Mouse (Mus musculus) limb, embryonic 15.5 days (tissue): ENCODE data around the gene Magea8. TPM values are rescaled to one million over a fixed set of nuclear protein-coding genes. Genes with fewer than 3 reads are reported as not detected.
"Not testable (repeated sequence)": the region's sequence is repeated elsewhere in the genome, so short reads cannot be mapped to it uniquely, and the experiment has no call there.

ENCODE experiments used
- ATAC-seq: fragments of 200-750 bp; cut with Nextera tagmentation; 2 replicates; pipeline ENCODE4 v1.8.0; 2017; ENCODE audit warnings: low read depth, moderate TSS enrichment; ENCODE audit not compliant: insufficient number of reproducible peaks, low FRiP score, low TSS enrichment
- H3K27ac ChIP-seq: fragments of 300-500 bp; sonication (generic); 2 replicates; pipeline ENCODE4 v1.5.1; 2015; ENCODE audit warnings: moderate library complexity, mild to moderate bottlenecking, inconsistent platforms
- H3K27me3 ChIP-seq: fragments of 300-500 bp; sonication (generic); 2 replicates; pipeline ENCODE4 v1.6.1; 2015; ENCODE audit warnings: inconsistent platforms
- H3K36me3 ChIP-seq: fragments of 300-500 bp; sonication (generic); 2 replicates; pipeline ENCODE4 v1.6.1; 2015; ENCODE audit warnings: inconsistent platforms
- H3K4me1 ChIP-seq: fragments of 300-500 bp; sonication (generic); 2 replicates; pipeline ENCODE4 v1.6.1; 2015; ENCODE audit warnings: inconsistent platforms
- H3K4me2 ChIP-seq: fragments of 300-500 bp; sonication (generic); 2 replicates; pipeline ENCODE4 v1.6.1; 2015; ENCODE audit warnings: mild to moderate bottlenecking, inconsistent platforms
- H3K4me3 ChIP-seq: fragments of 300-500 bp; sonication (generic); 2 replicates; pipeline ENCODE4 v1.5.1; 2015; ENCODE audit warnings: mild to moderate bottlenecking, inconsistent platforms
- H3K9ac ChIP-seq: fragments of 300-500 bp; sonication (generic); 2 replicates; pipeline ENCODE4 v1.6.1; 2015; ENCODE audit warnings: inconsistent platforms
- H3K9me3 ChIP-seq: fragments of 300-500 bp; sonication (generic); 2 replicates; pipeline ENCODE4 v1.6.1; 2016; ENCODE audit warnings: inconsistent platforms
- WGBS: fragments of 180-500 bp; shearing (Covaris S2); methylation state at CpG from one replicate; pipeline ENCODE4 v1.1.7; 2015; 5-methylcytosine and 5-hydroxymethylcytosine counted together
- polyA plus RNA-seq: library from polyadenylated mRNA; unstranded; fragments of >200 nt; fragmentation: Nextera tagmentation; extraction: Ambion mirVana; gene quantifications from 2 replicates; pipeline ENCODE4 v1.2.1, GENCODE M21; 2015

Magea8 gene
- not detected in 2 replicates for polyA plus RNA-seq

DNA sequence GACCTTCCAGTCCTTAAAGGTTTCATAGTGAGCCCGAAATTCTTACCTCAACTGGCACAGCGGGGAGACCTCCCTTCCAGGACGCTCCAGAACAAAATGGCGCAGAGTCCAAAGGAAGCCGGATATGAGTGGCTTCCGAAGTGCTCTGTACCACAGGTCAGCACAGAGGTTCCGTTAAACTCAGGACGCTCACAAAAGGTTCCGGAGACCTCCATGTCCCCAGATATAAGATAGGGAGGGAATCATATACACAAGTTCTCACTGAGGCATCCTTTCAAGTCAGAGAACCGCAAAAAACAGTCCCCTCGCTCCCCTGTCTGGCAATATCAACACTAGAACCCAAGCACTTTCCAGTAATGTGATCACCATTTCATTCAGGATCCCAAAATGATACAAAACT, at the start of gene Magea8:
Gene Magea8 (minus strand): TSS at position 101 of the 400 bp plus-strand sequence.
- whole genome bisulfite sequencing = 86% methylated on average over 11 of the region's 11 CpGs

DNA sequence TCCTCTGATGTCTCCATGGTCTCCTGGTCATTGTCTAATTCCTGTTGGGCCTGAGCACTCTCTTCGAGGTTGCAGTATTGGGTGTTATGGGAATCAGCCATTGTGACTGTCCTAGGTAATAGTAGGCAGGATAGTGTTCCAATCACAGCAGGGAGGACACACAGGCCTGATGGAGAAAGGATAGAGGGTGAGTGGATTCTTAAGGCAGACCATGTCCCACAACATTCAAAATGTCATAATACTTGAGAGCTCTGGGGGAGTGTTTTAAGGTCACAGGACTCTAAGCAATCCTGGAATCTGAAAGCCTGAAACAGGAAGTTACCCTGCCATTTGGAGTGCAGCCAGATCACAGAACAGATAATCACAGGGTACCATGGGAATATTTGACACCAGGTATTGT, 46.2 kb downstream of the Magea8 start, which contains the start of gene Magea3:
Gene Magea3 (minus strand): TSS at position 101 of the 400 bp plus-strand sequence.
- not testable (repeated sequence) for H3K9ac ChIP-seq, H3K27ac ChIP-seq, H3K4me1 ChIP-seq, ATAC-seq, H3K4me2 ChIP-seq, H3K9me3 ChIP-seq, H3K4me3 ChIP-seq, H3K27me3 ChIP-seq, H3K36me3 ChIP-seq
- 75% methylated on average over 1 of the region's 1 CpGs for WGBS

More for the DNA sequence above, at the start of gene Magea8:
- H3K4me3 ChIP-seq, H3K9ac ChIP-seq, H3K27ac ChIP-seq, H3K36me3 ChIP-seq, ATAC-seq, H3K4me1 ChIP-seq, H3K27me3 ChIP-seq, H3K9me3 ChIP-seq, H3K4me2 ChIP-seq: not testable (repeated sequence)

GRCm38 (mm10) chrX:154935887-154936286, 59.8 kb downstream of the Magea8 start, which contains the start of gene Magea6:
Magea6 (minus strand) TSS chrX:154935987.
- 57% methylated on average over 1 of the region's 1 CpGs for WGBS
- H3K27me3 ChIP-seq = not testable (repeated sequence)

More at GRCm38 (mm10) chrX:154935887-154936286, 59.8 kb downstream of the Magea8 start, which contains the start of gene Magea6:
- H3K36me3 ChIP-seq, H3K27ac ChIP-seq, H3K4me2 ChIP-seq, ATAC-seq, H3K4me1 ChIP-seq, H3K9ac ChIP-seq, H3K4me3 ChIP-seq, H3K9me3 ChIP-seq: not testable (repeated sequence)

Other genes with a start within 250 kb of the Magea8 start
- gene Cldn34b1, start 105.6 kb downstream of the Magea8 start, polyA plus RNA-seq = not detected in 2 replicates
- gene Magea6, start 59.9 kb downstream of the Magea8 start, polyA plus RNA-seq = not detected in 2 replicates
- gene Magea3, start 46.3 kb downstream of the Magea8 start, polyA plus RNA-seq = not detected in 2 replicates
- gene Magea5, start 67.3 kb upstream of the Magea8 start, polyA plus RNA-seq = not detected in 2 replicates
- gene Magea1, start 93.9 kb upstream of the Magea8 start, polyA plus RNA-seq = not detected in 2 replicates
- not detected in 2 replicates for gene Magea2, start 97.8 kb upstream of the Magea8 start, polyA plus RNA-seq
- not detected in 2 replicates for gene Cldn34b2, start 132.6 kb upstream of the Magea8 start, polyA plus RNA-seq
- 152 and 162 TPM in 2 replicates for gene Sat1, start 220.6 kb upstream of the Magea8 start, polyA plus RNA-seq